Comparison of ENCODE assay signal across 14 mouse cellular contexts in genomic region chr1:157037246-157037991, GRCm38 (mm10).
A peak's percentile ranks its signal among the peaks of the same experiment; 100 is the strongest.
DNase-seq lines count a peak whose midpoint lies in the region; ATAC-seq lines count a peak whose summit lies in the region.
"Had no signal": no experiment of that assay in that cellular context is flagged by ENCODE, and none has a peak within 500 bp of the region (broad histone marks: within the 10 kb centered on the region; RNA-seq: fewer than 3 reads in every experiment).

No protein-coding gene starts in this region.

- H3K36me3 ChIP-seq in embryonic facial prominence, embryonic 14.5 days (ENCODE audit: control insufficient read depth, insufficient read depth, low read length): no peaks in the 10 kb centered on the region
- H3K36me3 ChIP-seq in embryonic facial prominence, embryonic 10.5 days (replicated peaks): no peaks in the 10 kb centered on the region
- H3K36me3 ChIP-seq in hindbrain, embryonic 13.5 days: no peaks in the 10 kb centered on the region
- H3K36me3 ChIP-seq in hindbrain, embryonic 11.5 days (ENCODE audit: control insufficient read depth, insufficient read depth, low read length): no peaks in the 10 kb centered on the region
- H3K36me3 ChIP-seq in midbrain, embryonic 12.5 days: no peaks in the 10 kb centered on the region
- no peaks in the 10 kb centered on the region for H3K36me3 ChIP-seq in midbrain, embryonic 16.5 days (ENCODE audit: control insufficient read depth, insufficient read depth, low read length)
- no peaks in the 10 kb centered on the region for H3K36me3 ChIP-seq in forebrain, embryonic 15.5 days
- H3K36me3 ChIP-seq: limb, embryonic 12.5 days; liver, embryonic 15.5 days had no signal

- H3K27me3 ChIP-seq in embryonic facial prominence, embryonic 14.5 days (replicated peaks; ENCODE audit: control insufficient read depth, insufficient read depth, low read length): no peaks in the 10 kb centered on the region
- no peaks in the 10 kb centered on the region for H3K27me3 ChIP-seq in embryonic facial prominence, embryonic 10.5 days (replicated peaks; ENCODE audit: low read depth, poor library complexity, severe bottlenecking)
- no peaks in the 10 kb centered on the region for H3K27me3 ChIP-seq in hindbrain, embryonic 13.5 days
- H3K27me3 ChIP-seq in hindbrain, embryonic 11.5 days (ENCODE audit: control insufficient read depth, insufficient read depth, low read length): no peaks in the 10 kb centered on the region
- no peaks in the 10 kb centered on the region for H3K27me3 ChIP-seq in midbrain, embryonic 12.5 days
- no peaks in the 10 kb centered on the region for H3K27me3 ChIP-seq in midbrain, embryonic 16.5 days (ENCODE audit: control insufficient read depth, insufficient read depth, low read depth, low read length)
- no peaks in the 10 kb centered on the region for H3K27me3 ChIP-seq in forebrain, embryonic 15.5 days
- H3K27me3 ChIP-seq: limb, embryonic 12.5 days; liver, embryonic 15.5 days had no signal

- no peak overlapping the region for H3K4me3 ChIP-seq in embryonic facial prominence, embryonic 14.5 days (ENCODE audit: low read depth, low read length)
- H3K4me3 ChIP-seq in embryonic facial prominence, embryonic 10.5 days: no peak overlapping the region
- H3K4me3 ChIP-seq in hindbrain, embryonic 13.5 days: no peak overlapping the region
- no peak overlapping the region for H3K4me3 ChIP-seq in hindbrain, embryonic 11.5 days (ENCODE audit: low read depth, low read length)
- no peak overlapping the region for H3K4me3 ChIP-seq in midbrain, embryonic 12.5 days
- no peak overlapping the region for H3K4me3 ChIP-seq in midbrain, embryonic 16.5 days (ENCODE audit: low read depth, low read length)
- no peak overlapping the region for H3K4me3 ChIP-seq in forebrain, embryonic 15.5 days
- H3K4me3 ChIP-seq: limb, embryonic 12.5 days; liver, embryonic 15.5 days had no signal

- ATAC-seq in embryonic facial prominence, embryonic 14.5 days (ENCODE audit: low read depth): no peak
- ATAC-seq in hindbrain, embryonic 13.5 days (ENCODE audit: low FRiP score): no peak
- ATAC-seq in hindbrain, embryonic 11.5 days (ENCODE audit: low FRiP score): no peak
- ATAC-seq in midbrain, embryonic 12.5 days (ENCODE audit: low FRiP score, low read depth): no peak
- ATAC-seq in midbrain, embryonic 16.5 days: no peak
- no peak for ATAC-seq in forebrain, embryonic 15.5 days (replicated peaks)

- H3K9me3 ChIP-seq in embryonic facial prominence, embryonic 14.5 days (ENCODE audit: control insufficient read depth, low read length): no peaks in the 10 kb centered on the region
- no peaks in the 10 kb centered on the region for H3K9me3 ChIP-seq in embryonic facial prominence, embryonic 10.5 days
- H3K9me3 ChIP-seq in hindbrain, embryonic 13.5 days: no peaks in the 10 kb centered on the region
- no peaks in the 10 kb centered on the region for H3K9me3 ChIP-seq in hindbrain, embryonic 11.5 days (ENCODE audit: control insufficient read depth, low read length)
- no peaks in the 10 kb centered on the region for H3K9me3 ChIP-seq in midbrain, embryonic 12.5 days
- H3K9me3 ChIP-seq in midbrain, embryonic 16.5 days (replicated peaks; ENCODE audit: control insufficient read depth, low read length, poor library complexity, severe bottlenecking): no peaks in the 10 kb centered on the region
- H3K9me3 ChIP-seq in forebrain, embryonic 15.5 days: no peaks in the 10 kb centered on the region
- H3K9me3 ChIP-seq: limb, embryonic 12.5 days had no signal

- peaks cover 19% of the 10 kb centered on the region for H3K4me1 ChIP-seq in embryonic facial prominence, embryonic 14.5 days (ENCODE audit: control insufficient read depth, insufficient read depth, low read length)
- H3K4me1 ChIP-seq in embryonic facial prominence, embryonic 10.5 days: peaks cover 44% of the 10 kb centered on the region
- H3K4me1 ChIP-seq in hindbrain, embryonic 13.5 days (replicated peaks): peaks cover 48% of the 10 kb centered on the region
- peaks cover 5% of the 10 kb centered on the region; the same call in 1 of the 2 replicates for H3K4me1 ChIP-seq in hindbrain, embryonic 11.5 days (replicated peaks; ENCODE audit: control insufficient read depth, insufficient read depth, low read length)
- H3K4me1 ChIP-seq in midbrain, embryonic 12.5 days: peaks cover 37% of the 10 kb centered on the region
- peaks cover 15% of the 10 kb centered on the region for H3K4me1 ChIP-seq in midbrain, embryonic 16.5 days (ENCODE audit: control insufficient read depth, insufficient read depth, low read length)
- H3K4me1 ChIP-seq in forebrain, embryonic 15.5 days: peaks cover 53% of the 10 kb centered on the region

- 0 out of 2 replicates have a peak overlapping the region, but pooled peaks have one; percentile 10 for H3K27ac ChIP-seq in embryonic facial prominence, embryonic 14.5 days (replicated peaks; ENCODE audit: low read depth, low read length)
- H3K27ac ChIP-seq in embryonic facial prominence, embryonic 10.5 days (replicated peaks): no peak overlapping the region
- peak overlapping the region; percentile 86 for H3K27ac ChIP-seq in hindbrain, embryonic 13.5 days
- no peak overlapping the region for H3K27ac ChIP-seq in hindbrain, embryonic 11.5 days (ENCODE audit: low read depth, low read length)
- H3K27ac ChIP-seq in midbrain, embryonic 12.5 days (replicated peaks): peak overlapping the region; percentile 83; the same call in 1 of the 2 replicates
- H3K27ac ChIP-seq in midbrain, embryonic 16.5 days (ENCODE audit: low read length): no peak overlapping the region
- peak overlapping the region; percentile 97 for H3K27ac ChIP-seq in forebrain, embryonic 15.5 days (replicated peaks)

- no peak overlapping the region for H3K9ac ChIP-seq in embryonic facial prominence, embryonic 14.5 days (ENCODE audit: low read depth, low read length)
- H3K9ac ChIP-seq in hindbrain, embryonic 13.5 days: no peak overlapping the region
- no peak overlapping the region for H3K9ac ChIP-seq in hindbrain, embryonic 11.5 days (ENCODE audit: low read depth, low read length)
- no peak overlapping the region for H3K9ac ChIP-seq in midbrain, embryonic 12.5 days (replicated peaks)
- no peak overlapping the region for H3K9ac ChIP-seq in midbrain, embryonic 16.5 days (ENCODE audit: low read depth, low read length)
- no peak overlapping the region for H3K9ac ChIP-seq in forebrain, embryonic 15.5 days (replicated peaks)
- H3K9ac ChIP-seq: limb, embryonic 12.5 days; liver, embryonic 15.5 days had no signal

- no peak overlapping the region for H3K4me2 ChIP-seq in embryonic facial prominence, embryonic 14.5 days (ENCODE audit: low read depth, low read length)
- no peak overlapping the region for H3K4me2 ChIP-seq in hindbrain, embryonic 13.5 days
- no peak overlapping the region for H3K4me2 ChIP-seq in hindbrain, embryonic 11.5 days (replicated peaks; ENCODE audit: low read depth, low read length)
- H3K4me2 ChIP-seq in midbrain, embryonic 12.5 days (replicated peaks): no peak overlapping the region
- no peak overlapping the region for H3K4me2 ChIP-seq in midbrain, embryonic 16.5 days (ENCODE audit: low read length)
- H3K4me2 ChIP-seq in forebrain, embryonic 15.5 days (replicated peaks): no peak overlapping the region
- H3K4me2 ChIP-seq: heart, embryonic 11.5 days; limb, embryonic 12.5 days had no signal

- 86% methylated on average over 10 of the region's 10 CpGs for WGBS in embryonic facial prominence, embryonic 14.5 days
- WGBS in embryonic facial prominence, embryonic 10.5 days: 83% methylated on average over 10 of the region's 10 CpGs
- WGBS in hindbrain, embryonic 13.5 days: 86% methylated on average over 10 of the region's 10 CpGs
- 83% methylated on average over 10 of the region's 10 CpGs for WGBS in hindbrain, embryonic 11.5 days
- WGBS in midbrain, embryonic 12.5 days: 83% methylated on average over 10 of the region's 10 CpGs
- 85% methylated on average over 10 of the region's 10 CpGs for WGBS in midbrain, embryonic 16.5 days
- 79% methylated on average over 10 of the region's 10 CpGs for WGBS in forebrain, embryonic 15.5 days

- DNase-seq in embryonic facial prominence, embryonic 14.5 days (ENCODE audit: low spot score): no peak
- DNase-seq in embryonic facial prominence, embryonic 10.5 days (ENCODE audit: low spot score): no peak
- no peak for DNase-seq in hindbrain, embryonic 11.5 days (ENCODE audit: low spot score)
- DNase-seq in retina, embryonic 14.5 days (ENCODE audit: low spot score): no peak
- DNase-seq: cerebellum, adult 9-10 months; gastrocnemius, postnatal 14 days; kidney, adult 18-20 months had no signal

Comparison
In these comparisons a context has a peak if more than half of its experiments do, and no peak if none do; other contexts are left out.
1. H3K27ac ChIP-seq: peak in embryonic facial prominence, embryonic 14.5 days (single experiment), hindbrain, embryonic 13.5 days (single experiment), midbrain, embryonic 12.5 days (single experiment) and forebrain, embryonic 15.5 days (single experiment); none in embryonic facial prominence, embryonic 10.5 days (single experiment), hindbrain, embryonic 11.5 days (single experiment) and midbrain, embryonic 16.5 days (single experiment).